Comparison of ENCODE assay signal across 13 mouse cellular contexts in the genomic region with DNA sequence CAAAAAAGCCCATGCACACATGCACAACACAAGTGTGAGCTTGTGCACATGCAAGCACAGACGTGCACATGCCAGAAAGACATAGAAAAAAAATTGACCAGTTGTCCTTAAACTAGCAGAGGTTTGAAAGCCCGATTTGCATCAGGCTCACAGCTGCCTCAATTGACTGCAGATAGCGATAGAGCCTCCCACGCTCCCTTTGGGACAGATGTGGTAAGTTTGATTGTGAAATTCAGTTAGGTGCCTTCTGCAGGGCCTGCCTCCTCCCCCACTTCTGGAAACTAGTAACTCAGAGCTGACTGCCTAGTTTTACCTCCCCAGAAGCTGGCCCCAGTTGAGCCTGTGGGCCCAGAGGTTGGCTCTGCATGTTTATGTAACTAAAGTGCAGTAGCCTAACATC. TPM values are rescaled to one million over a fixed set of nuclear protein-coding genes. Genes with fewer than 3 reads are reported as not detected.
DNase-seq lines count a peak whose midpoint lies in the region; ATAC-seq and TF ChIP-seq lines count a peak whose summit lies in the region.
"Had no signal": no experiment of that assay in that cellular context is flagged by ENCODE, and none has a peak within 500 bp of the region (broad histone marks: within the 10 kb centered on the region; RNA-seq: fewer than 3 reads in every experiment).

No protein-coding gene starts in this region.

- ATAC-seq in G1E (ENCODE audit: extremely low read depth, insufficient number of reproducible peaks, low FRiP score, poor library complexity, severe bottlenecking) = peak; percentile 92
- ATAC-seq in granulocyte monocyte progenitor cell, adult 5-6 weeks (replicated peaks; ENCODE audit: poor library complexity, severe bottlenecking) = peak; percentile 92
- ATAC-seq in megakaryocyte progenitor cell, adult 5-6 weeks (replicated peaks; ENCODE audit: poor library complexity) = peak; percentile 93
- ATAC-seq: intestine, postnatal 0 days; Patski had no signal

- no peak for TF ChIP-seq CTCF in G1E (IDR thresholded peaks at IDR 0.05; ENCODE audit: low read depth, low read length)

- H3K9me3 ChIP-seq in G1E (replicated peaks) = peaks cover 11% of the 10 kb centered on the region

- H3K27me3 ChIP-seq in G1E (ENCODE audit: insufficient read depth, low read length) = no peaks in the 10 kb centered on the region
- H3K27me3 ChIP-seq: Patski had no signal

- peaks cover 82% of the 10 kb centered on the region for H3K4me1 ChIP-seq in G1E (ENCODE audit: insufficient read depth, low read depth, low read length)

- DNase-seq in A20 (ENCODE audit: low read depth, low spot score) = peak; percentile 53
- peak; percentile 68 for DNase-seq in G1E (ENCODE audit: low spot score)
- DNase-seq in cerebellum, adult 18-20 months = no peak
- DNase-seq in gastrocnemius, adult 18-20 months (ENCODE audit: low spot score) = no peak
- no peak for DNase-seq in right cerebral cortex, adult 18-20 months
- DNase-seq in embryo, embryonic 11 days = no peak
- DNase-seq: cerebellum, postnatal 10 days; gastrocnemius, postnatal 14 days; heart, postnatal 36 days had no signal

- peaks cover 83% of the 10 kb centered on the region for H3K36me3 ChIP-seq in G1E (replicated peaks)

- peak overlapping the region; percentile 54; the same call in 1 of the 2 replicates for H3K4me3 ChIP-seq in G1E (ENCODE audit: low read depth, low read length)

RNA-seq across cellular contexts. Expression of a gene that starts 19.9 kb away (rescaled TPM):
- total RNA-seq in G1E (2014; fragmentation: Nextera tagmentation) = 156 and 172 TPM in 2 replicates
- total RNA-seq in G1E (2017) = 121 and 126 TPM in 2 replicates
- polyA plus RNA-seq in G1E (2012) = 133 and 183 TPM in 2 replicates
- total RNA-seq in granulocyte monocyte progenitor cell, adult 5-6 weeks (2014; fragmentation: Nextera tagmentation) = 89.9 and 96.4 TPM in 2 replicates
- total RNA-seq in granulocyte monocyte progenitor cell, adult 5-6 weeks (2017) = 36.1 and 66.2 TPM in 2 replicates
- 77.0 and 92.7 TPM in 2 replicates for total RNA-seq in megakaryocyte progenitor cell, adult 5-6 weeks (2015)
- 55.4 and 83.3 TPM in 2 replicates for total RNA-seq in megakaryocyte progenitor cell, adult 5-6 weeks (2017)
- total RNA-seq in gastrocnemius, adult 18-20 months (2021) = 1 to 10 TPM; 2.0 to 3.4 TPM

Comparison
In these comparisons a context has a peak if more than half of its experiments do, and no peak if none do; other contexts are left out.
1. DNase-seq: peak in A20 (single experiment) and G1E (single experiment); none in cerebellum, adult 18-20 months (0 of 2), gastrocnemius, adult 18-20 months (single experiment), right cerebral cortex, adult 18-20 months (single experiment) and embryo, embryonic 11 days (single experiment).
2. RNA of a gene that starts 19.9 kb away (total RNA-seq): 121 to 172 TPM in G1E, 36.1 to 96.4 TPM in granulocyte monocyte progenitor cell, adult 5-6 weeks and 55.4 to 92.7 TPM in megakaryocyte progenitor cell, adult 5-6 weeks; 2.0 to 3.4 TPM in gastrocnemius, adult 18-20 months; every median in the first group is over 4 times any median in the second.
3. Peak in every context shown above with its lines, with median percentiles within 50 percentile points of each other: ATAC-seq.